Mouse (Mus musculus): ENCODE results near the gene Col24a1.
A peak's percentile ranks its signal among the peaks of the same experiment; 100 is the strongest.

Col24a1 gene

GRCm38 (mm10) chr3:145292337-145293134 is at the start of gene Col24a1:
TSS of gene Col24a1 (plus strand) at chr3:145292472.
- DNase-seq (ENCODE audit: low spot score in 2 of 2), result no peak

GRCm38 (mm10) chr3:145248040-145248439 is 44.2 kb upstream of the Col24a1 start:
- no peak for DNase-seq (ENCODE audit: low spot score in 2 of 2)

DNA sequence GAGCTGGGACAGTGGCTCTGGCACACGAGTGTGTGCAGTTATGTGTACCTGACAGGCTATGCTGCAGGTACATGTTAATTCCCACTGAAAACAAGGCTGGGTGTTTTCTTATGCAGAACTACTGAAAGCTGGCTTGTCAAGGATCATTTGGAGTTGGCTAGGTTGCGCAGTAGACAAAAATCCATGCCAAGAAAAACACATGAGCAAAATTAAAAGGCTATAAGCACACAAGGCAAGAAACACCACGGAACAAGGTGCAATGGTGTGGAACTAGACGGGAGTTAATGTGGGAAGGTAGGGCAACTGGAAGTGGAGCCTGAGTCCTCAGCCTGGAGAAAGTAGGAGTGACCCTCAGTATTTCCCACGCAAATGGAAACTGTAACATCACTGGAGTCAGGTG is 39.2 kb upstream of the Col24a1 start:
- no peak for DNase-seq (ENCODE audit: low spot score in 2 of 2)

DNA sequence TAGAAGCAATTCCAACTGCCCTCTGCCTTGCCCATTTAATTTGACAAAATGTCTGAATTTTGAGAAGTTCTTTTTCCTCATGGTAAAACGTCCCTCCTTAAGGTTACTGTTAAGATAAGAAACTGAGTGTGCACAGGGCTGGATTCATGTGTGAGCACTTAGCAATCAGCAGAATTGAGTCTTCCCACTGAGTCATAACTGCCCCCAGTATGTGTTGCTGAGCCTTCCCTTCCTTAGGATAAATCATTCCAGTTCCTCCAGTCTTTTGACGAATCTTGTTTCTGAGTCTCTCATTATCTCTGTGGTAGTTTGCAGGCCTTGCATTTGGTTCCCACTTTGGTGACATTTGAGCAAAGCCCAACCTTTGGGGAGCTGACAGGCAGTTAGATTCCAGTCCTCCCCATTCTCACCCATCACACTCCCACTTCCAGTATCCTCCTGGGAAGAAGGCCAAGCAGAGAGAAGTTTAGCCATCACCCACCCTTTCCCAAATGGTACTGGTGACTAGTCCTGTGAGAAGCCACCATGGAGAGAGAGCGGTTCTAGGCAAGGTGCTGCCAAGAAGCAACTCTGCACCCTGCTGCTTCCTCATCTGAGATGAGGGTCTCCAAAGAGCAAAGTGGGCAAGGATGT is 37.4 kb upstream of the Col24a1 start:
- no peak for DNase-seq (ENCODE audit: low spot score in 2 of 2)

DNA sequence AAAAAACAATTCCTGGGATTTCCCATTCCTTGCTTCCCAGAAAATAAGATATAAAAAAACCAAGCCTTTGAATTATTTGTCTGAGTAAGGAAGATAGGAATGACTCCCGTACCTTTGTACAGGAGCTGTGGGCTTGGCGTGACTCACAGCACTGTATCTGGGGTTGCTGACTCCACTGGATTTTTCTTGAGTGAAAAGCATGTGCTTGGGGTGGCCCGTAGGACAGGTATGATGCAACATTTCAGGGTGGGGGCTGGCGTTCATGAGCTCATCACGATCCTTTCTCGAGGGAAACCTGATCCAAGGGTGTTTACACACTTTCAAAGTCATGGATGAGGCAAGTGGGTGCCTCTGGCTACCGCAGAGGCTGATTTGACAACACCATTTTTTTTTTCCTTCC is 35.6 kb upstream of the Col24a1 start:
- DNase-seq (ENCODE audit: low spot score in 2 of 2), result no peak

DNA sequence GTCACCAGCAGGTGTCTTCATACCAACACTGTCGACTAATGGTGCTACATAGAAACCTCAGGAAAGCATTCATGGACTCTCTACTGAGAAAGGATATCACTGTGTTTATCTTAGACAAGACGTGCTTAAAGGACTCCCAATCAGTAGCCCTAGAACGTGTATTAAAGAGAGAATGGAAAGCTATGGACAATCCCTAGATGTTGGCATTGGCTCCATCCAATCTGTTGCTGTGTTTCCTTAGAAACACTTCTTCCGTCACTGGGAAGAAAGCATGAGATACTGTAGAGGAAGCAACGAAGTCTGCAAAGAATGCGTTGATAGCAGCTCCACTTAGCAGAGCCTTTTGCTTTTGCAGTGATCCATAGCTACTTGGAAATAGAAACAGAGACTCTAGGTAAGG is 32.6 kb upstream of the Col24a1 start:
- DNase-seq (ENCODE audit: low spot score in 2 of 2), result no peak

DNA sequence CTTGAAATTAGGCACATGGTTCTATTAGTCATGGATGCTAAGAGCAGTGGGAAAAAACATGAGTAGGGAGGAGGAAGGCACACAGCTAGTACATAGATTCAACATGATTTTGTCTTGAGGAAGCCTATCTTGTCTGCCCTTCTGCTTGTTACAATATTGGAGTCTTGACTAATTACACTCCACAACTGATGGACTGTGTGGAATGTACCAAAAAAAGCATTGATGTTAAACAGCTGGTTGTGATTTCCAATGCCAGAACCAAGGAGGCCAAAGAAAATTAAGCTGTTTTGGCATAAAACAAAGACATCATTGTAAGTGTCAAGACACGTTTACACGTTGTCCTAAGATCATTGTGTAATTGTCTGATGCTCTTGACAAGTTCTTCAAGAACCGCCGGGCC is 29.1 kb upstream of the Col24a1 start:
- no peak for DNase-seq (ENCODE audit: low spot score in 2 of 2)

DNA sequence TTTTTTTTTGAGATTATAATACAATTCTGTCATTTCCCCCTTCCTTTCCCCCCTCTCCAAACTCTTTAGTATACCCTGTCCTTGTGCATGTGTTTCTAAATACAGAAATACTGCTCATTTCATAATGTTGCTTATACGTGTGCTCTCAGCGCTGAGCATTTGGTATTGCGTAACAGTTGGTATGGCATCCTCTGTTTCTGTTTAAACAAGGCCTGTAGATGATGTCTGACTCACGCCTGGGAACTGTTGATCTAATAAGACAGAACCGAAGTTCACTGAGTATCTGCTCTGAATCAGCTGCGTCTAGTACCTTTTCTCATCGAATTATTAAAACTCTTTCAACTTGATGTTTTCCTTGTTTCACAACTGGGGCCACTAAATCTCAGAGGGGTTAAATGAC is 24.2 kb upstream of the Col24a1 start:
- DNase-seq (ENCODE audit: low spot score in 2 of 2), result no peak

GRCm38 (mm10) chr3:145274191-145274590 is 18.1 kb upstream of the Col24a1 start:
- no peak for DNase-seq (ENCODE audit: low spot score in 2 of 2)

DNA sequence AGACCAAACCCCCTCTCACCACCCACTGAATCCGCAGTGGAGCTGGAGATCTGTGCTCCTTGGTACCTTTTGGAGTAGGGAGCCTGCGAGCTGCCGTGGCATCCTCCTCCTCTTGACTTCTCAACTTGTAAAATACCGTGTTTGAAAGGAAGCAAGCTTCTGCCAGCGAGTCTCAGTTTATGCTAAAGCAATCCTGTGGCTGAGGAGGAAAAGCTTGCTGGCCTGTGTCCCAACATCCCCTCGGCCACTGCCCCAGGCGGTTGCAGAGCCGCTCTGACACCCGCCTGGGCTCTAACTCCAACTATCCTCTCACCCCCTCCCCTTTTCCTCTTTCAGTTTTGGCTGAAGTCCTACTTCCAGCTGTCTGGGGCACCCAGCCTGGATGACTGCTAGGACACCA is 935 bp downstream of the Col24a1 start:
- DNase-seq (ENCODE audit: low spot score in 2 of 2), result peak in 1 of 2 experiments; percentile 7

- DNase-seq (ENCODE audit: low spot score in 2 of 2), result no peak
Measured at GRCm38 (mm10) chr3:145293623-145294307, 1.5 kb downstream of the Col24a1 start.

DNA sequence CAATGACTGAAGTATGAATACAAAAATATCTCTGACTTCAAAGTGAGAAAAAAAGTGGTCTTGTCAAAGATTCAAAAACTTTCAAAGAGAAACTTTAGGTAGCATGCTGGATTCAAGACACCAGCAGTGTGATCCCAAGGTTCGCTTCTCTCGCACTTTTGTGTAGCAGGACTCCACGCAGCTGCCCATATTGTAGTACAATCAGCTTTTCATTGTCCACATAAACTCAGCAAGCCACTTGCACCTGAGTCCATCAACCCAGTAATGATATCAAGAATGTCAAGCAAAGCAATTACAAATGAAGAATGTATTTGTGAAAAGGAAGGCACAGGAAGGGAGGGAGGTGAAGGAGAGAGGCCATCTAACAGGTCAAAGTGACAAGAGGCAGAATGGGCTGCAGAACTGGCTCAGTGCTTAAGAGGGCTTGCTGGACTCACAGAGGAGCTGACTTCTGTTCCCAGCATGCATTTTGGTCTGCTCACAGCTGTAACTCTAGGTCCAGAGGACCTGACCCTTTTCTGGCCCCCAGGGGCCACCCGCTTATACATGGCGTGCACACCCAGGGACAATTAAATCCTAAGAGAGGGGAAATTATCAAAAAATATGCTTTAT is 7.8 kb downstream of the Col24a1 start:
- no peak for DNase-seq (ENCODE audit: low spot score in 2 of 2)

DNA sequence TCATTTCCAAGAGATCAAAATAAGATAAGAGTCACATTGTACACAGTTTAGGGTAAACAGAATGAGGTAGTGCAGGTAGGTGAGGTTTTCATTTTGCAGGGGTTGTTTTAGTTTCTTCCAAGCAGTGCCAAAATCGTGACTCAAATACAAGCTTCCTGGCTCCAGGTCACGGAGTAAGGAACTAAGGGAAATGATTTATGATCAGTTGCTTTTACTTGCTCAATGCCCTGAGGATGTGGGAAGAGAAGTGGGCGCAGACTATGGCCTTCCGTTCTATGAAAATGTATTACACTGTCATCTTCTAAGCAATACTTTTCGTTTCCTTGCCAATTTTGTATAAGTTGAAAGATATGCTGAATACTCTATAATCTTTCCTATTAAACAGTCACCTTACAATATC is 13.0 kb downstream of the Col24a1 start:
- DNase-seq (ENCODE audit: low spot score in 2 of 2), result no peak

DNA sequence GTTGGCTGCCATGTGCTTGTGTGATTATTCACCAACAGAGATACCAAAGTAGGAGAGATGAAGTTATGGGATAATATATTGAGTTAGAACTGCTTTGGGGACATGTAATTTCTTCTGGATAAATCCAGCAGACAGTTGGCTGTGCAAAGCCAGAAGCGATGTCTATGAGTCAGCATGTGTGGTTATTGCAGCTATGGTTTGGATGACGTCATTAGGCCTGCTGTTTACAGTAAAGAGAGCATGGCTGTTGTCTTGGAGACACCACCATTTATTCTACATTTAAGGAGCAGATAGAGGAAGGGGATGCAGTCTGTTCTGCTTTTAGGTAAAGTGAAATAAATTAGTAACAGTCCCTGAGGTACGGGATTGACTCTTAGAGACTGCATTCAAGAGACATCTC is 14.9 kb downstream of the Col24a1 start:
- DNase-seq (ENCODE audit: low spot score in 2 of 2), result no peak

DNA sequence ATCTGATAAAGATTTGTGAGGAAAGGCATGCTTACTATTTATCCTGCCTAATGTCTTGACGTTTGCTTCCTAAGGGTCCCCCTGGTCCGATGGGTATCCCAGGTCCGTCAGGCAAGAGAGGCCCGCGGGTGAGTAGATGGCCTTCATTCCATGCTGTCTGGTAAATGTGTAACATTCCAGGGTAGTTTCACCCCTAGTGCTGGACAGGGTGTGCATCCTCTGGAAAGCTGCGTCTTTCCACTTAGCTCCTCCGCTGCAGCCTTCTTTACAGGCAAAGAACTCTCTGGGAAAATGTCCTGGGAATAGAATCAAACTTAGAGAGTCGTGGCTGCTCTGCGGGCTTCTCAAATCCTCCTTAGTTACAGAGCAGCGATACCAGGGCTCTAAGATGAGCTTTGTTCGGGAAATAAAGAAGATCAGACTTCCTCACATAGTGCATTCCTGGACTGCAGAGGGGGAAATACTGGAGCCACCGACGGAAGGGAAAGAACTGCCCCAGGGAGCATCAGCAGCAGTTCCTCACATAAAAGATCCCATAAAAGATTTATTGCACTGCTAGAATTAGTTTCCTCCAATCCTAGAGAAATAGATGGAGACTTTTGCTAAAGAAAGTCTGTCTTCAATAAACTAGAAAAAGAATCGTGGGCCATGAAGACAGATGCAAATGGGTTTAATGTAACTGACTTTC is 28.5 kb downstream of the Col24a1 start:
- no peak for DNase-seq (ENCODE audit: low spot score in 2 of 2)

- no peak for DNase-seq (ENCODE audit: low spot score in 2 of 2)
Measured at GRCm38 (mm10) chr3:145325402-145325801, 33.1 kb downstream of the Col24a1 start.

DNA sequence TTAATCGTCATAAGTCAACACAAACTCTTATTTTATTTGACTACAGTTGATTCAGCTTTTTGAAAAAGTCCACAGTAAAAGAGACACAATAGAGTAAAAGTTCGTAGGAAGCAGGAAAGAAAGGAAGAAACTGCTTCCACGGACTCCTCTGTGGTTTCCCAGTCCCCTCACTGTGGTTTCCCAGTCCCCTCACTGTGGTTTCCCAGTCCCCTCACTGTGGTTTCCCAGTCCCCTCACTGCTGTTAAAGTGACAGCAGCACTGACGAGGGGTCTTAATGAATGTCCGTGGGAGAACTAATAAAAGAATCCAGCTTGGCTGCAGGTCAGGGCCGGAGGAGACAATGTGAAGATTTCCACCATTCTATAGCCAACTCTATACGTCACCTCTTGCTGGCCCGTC is 39.4 kb downstream of the Col24a1 start:
- no peak for DNase-seq (ENCODE audit: low spot score in 2 of 2)

GRCm38 (mm10) chr3:145334046-145334445 is 41.8 kb downstream of the Col24a1 start:
- DNase-seq (ENCODE audit: low spot score in 2 of 2), result no peak

DNA sequence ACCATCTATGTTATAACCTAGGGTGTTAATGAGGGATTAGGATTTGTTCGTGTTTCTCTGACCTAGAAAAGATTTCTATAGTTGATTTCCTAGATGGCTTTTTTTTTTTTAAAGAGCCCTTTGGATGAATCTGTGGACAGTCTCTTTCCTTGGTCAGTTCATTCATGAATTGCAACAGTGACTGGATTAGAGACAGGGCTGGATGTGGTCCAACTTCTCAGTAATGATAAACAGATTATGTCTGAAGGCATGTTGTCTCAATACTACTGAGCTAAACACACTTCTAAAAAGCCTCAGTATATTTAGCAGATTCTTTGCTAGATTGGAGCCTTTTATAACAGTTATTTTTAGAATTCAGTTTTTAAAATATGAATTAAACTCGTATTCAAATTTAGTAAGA is 44.9 kb downstream of the Col24a1 start:
- DNase-seq (ENCODE audit: low spot score in 2 of 2), result no peak

DNA sequence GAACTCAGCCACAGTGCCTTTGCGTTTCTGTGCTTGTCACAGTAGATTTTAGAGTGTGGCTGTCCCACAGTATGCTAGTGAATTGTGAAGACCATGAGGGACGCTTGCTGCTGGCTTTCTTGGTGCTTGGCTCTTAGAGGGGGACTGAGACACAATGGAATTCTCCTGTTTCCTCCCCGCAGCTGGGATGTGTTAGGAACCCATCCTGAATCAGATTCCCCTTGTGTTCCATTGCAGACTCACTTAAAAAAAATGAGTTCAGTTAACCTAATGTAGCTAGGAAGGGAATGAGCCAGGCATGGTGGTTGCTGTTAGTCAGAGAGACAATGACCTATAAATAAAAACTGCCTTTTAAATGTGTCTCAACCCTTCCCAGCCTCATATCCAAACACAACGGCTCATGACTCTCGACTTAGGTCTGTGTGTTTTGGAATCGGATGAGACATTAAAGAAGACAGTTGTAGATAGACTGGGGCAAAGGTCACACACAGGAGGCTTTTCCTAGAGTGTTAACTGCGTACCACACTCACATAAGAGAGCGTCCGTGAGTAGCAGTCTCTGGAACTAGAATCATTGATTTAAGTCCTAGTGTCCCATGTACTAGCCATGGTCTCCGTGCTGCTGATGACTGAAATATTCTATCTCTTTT is 47.7 kb downstream of the Col24a1 start:
- no peak for DNase-seq (ENCODE audit: low spot score in 2 of 2)

DNA sequence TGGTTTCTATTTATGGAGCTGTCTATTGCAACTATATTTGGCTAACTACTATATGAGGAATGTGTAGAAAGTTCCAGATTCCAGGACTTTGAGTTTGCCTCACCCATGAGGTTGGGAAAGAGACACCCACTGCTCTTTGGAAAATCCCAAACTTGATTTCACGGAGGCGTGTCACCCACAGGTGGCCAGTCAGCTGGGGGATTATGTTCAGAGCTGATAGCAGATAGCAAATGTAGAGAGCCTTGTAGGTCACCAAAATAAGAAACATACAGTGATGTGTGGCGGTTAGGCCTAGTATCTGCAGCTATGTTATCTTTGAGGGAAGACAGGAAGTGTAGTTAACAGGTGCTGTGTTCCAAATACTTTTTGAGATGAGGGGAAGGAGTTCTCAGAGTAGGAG is 56.4 kb downstream of the Col24a1 start:
- DNase-seq (ENCODE audit: low spot score in 2 of 2), result no peak

Data from cerebellum, postnatal 4 days (tissue).